Mouse (Mus musculus): ENCODE measurements at regions not wholly inside any gene's neighbourhood (a gene's known extent, or its start where the extent isn't known, plus 50 kb on each side); places are given as distances from the start of the nearest gene placed in this dataset.

GRCm38 (mm10) chr6:127207308-127207707 is 55.3 kb upstream of the Ccnd2 start:
- no peak for DNase-seq (ENCODE audit: low read depth)

GRCm38 (mm10) chr6:127213355-127213754 is 61.4 kb upstream of the Ccnd2 start:
- no peak for DNase-seq (ENCODE audit: low read depth)

GRCm38 (mm10) chr6:127215915-127216314 is 63.9 kb upstream of the Ccnd2 start:
- DNase-seq (ENCODE audit: low read depth) = no peak

- DNase-seq (ENCODE audit: low read depth) = no peak
These were observed 66.8 kb upstream of the Ccnd2 start for GRCm38 (mm10) chr6:127218634-127219445.

GRCm38 (mm10) chr6:127219446-127219802 is 67.4 kb upstream of the Ccnd2 start:
- DNase-seq (ENCODE audit: low read depth) = no peak

- no peak for DNase-seq (ENCODE audit: low read depth)
These were observed 74.4 kb upstream of the Ccnd2 start for GRCm38 (mm10) chr6:127226242-127226983.

- no peak for DNase-seq (ENCODE audit: low read depth)
These were observed 84.6 kb upstream of the Ccnd2 start for GRCm38 (mm10) chr6:127236510-127237109.

GRCm38 (mm10) chr6:127237168-127237567 is 85.2 kb upstream of the Ccnd2 start:
- DNase-seq (ENCODE audit: low read depth) = no peak

GRCm38 (mm10) chr6:127239529-127240471 is 87.8 kb upstream of the Ccnd2 start:
- DNase-seq (ENCODE audit: low read depth) = peak; percentile 36

- DNase-seq (ENCODE audit: low read depth) = no peak
These were observed 88.7 kb upstream of the Ccnd2 start for GRCm38 (mm10) chr6:127240472-127241375.

GRCm38 (mm10) chr6:127241693-127242425 is 89.9 kb upstream of the Ccnd2 start:
- no peak for DNase-seq (ENCODE audit: low read depth)

- no peak for DNase-seq (ENCODE audit: low read depth)
These were observed 91.0 kb upstream of the Ccnd2 start for GRCm38 (mm10) chr6:127243032-127243431.

GRCm38 (mm10) chr6:127245814-127246440 is 93.9 kb upstream of the Ccnd2 start:
- DNase-seq (ENCODE audit: low read depth) = peak; percentile 27

GRCm38 (mm10) chr6:127246730-127247129 is 94.7 kb upstream of the Ccnd2 start:
- DNase-seq (ENCODE audit: low read depth) = no peak

GRCm38 (mm10) chr6:127247343-127247742 is 95.3 kb upstream of the Ccnd2 start:
- no peak for DNase-seq (ENCODE audit: low read depth)

GRCm38 (mm10) chr6:127250181-127250873 is 98.3 kb upstream of the Ccnd2 start:
- no peak for DNase-seq (ENCODE audit: low read depth)

- DNase-seq (ENCODE audit: low read depth) = no peak
These were observed 99.1 kb upstream of the Ccnd2 start for GRCm38 (mm10) chr6:127250874-127251670.

- DNase-seq (ENCODE audit: low read depth) = no peak
These were observed 99.6 kb upstream of the Ccnd2 start for GRCm38 (mm10) chr6:127251671-127251985.
